Mouse (Mus musculus) lung, postnatal 36 days (tissue): ENCODE measurements at regions not wholly inside any gene's neighbourhood (a gene's known extent, or its start where the extent isn't known, plus 50 kb on each side); places are given as distances from the start of the nearest gene placed in this dataset.

ENCODE experiments used
- DNase-seq: peaks from one replicate; pipeline ENCODE4 v3.0.0; 2022; ENCODE audit warnings: mixed read lengths

GRCm38 (mm10) chr9:118326656-118327055 is 151.4 kb upstream of the Eomes start:
- no peak for DNase-seq

GRCm38 (mm10) chr9:118327904-118328303 is 150.1 kb upstream of the Eomes start:
- no peak for DNase-seq

DNA sequence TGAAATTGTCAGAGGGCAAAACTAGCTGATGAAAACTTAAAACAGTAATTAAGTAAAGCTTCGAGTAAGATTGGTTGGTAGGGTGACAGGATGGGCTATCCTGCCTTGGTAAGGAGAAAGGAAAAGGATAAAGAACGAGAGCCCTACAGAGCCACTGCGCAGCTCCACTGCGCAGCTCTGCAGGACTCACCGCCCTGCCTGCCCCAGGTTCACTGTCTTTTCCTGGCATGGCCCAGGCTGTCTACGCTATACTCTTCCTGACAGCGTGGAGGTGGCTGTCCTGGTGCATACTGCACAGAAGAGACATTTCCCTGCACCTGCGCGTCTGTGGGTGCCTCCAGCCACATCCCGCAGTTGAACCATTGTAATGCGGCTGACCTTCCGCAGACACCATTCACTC is 136.6 kb upstream of the Eomes start:
- no peak for DNase-seq

- DNase-seq, result no peak
Measured at GRCm38 (mm10) chr9:118354911-118355310, 123.1 kb upstream of the Eomes start.

GRCm38 (mm10) chr9:118357406-118357805 is 120.6 kb upstream of the Eomes start:
- DNase-seq, result no peak

- DNase-seq, result no peak
Measured at GRCm38 (mm10) chr9:118363929-118364328, 114.1 kb upstream of the Eomes start.

DNA sequence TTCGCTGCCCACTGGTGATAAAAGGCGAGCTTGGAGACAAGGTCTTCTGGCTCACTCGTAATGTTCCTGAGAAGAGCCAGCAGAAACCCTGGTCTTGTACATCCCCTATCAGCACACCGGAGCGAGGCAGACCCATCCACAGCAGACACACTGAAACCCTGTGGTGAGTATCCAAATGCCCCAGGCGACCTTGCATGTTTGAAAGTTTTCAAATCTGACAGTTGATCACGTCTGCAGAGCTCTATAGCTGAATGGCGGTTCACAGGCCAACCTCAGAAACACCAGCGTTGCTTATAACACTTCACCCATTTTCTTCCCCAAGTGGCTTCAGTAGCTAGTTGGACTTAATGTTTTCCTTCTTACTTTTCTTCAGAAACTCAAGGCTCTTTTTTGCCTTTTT is 112.6 kb upstream of the Eomes start:
- no peak for DNase-seq

GRCm38 (mm10) chr9:118367314-118367713 is 110.7 kb upstream of the Eomes start:
- no peak for DNase-seq

GRCm38 (mm10) chr9:118370581-118370980 is 107.4 kb upstream of the Eomes start:
- no peak for DNase-seq

DNA sequence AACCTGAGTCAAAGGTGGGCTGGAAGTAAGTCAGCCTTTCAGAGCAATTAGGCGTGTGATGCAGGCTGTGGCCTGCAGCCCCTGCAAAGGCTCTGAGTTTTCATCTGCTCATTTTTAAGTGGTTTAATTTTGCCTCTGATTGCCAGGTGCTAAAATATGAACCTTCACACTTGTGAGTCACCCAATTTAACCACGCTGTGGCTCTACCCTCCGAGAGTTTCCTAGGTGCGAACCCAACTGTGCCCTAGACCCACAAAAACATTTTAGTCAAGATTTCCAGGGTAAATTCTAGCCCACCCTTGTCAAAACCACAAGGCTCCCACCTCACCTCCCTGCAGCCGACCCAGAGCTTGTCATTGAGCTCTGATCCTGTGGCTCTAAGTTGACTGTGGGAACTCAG is 103.3 kb upstream of the Eomes start:
- DNase-seq, result no peak

DNA sequence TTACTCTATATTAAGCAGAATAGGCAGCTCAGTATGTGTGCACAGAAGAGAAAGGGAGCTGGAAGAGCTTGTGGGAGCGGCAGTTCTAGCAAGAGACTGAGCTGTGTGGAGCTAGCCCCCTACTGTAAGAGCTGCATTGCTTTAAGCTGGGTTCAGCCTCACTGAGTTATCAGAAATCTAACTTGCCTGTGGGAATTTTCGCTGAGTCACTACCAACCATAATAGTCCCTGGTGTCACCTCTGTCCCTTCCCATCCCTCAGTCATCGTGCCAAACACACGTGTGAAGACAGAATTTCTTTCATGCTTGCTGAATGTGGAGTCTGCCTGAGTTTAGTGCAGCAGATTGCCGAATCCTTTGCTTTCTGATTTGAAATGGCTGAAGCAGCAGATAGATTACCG is 99.0 kb upstream of the Eomes start:
- no peak for DNase-seq

DNA sequence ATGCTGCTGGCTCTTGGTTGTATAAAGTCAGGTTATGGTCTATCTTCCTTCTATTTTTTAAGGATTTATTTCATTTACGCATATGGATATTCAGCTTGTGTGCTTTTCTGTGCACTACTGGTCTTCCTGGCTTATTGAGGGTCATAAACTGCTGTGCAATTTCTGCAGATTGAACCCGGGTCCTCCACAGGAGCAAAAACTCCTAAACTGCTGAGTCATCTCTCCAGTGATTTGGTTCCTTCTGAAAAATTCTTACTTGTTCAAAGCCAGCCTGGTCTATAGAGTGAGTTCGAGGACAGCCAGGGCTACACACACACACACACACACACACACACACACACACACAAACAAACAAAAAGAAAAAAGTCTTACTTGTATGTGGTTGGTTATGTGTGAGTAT is 95.5 kb upstream of the Eomes start:
- DNase-seq, result no peak

DNA sequence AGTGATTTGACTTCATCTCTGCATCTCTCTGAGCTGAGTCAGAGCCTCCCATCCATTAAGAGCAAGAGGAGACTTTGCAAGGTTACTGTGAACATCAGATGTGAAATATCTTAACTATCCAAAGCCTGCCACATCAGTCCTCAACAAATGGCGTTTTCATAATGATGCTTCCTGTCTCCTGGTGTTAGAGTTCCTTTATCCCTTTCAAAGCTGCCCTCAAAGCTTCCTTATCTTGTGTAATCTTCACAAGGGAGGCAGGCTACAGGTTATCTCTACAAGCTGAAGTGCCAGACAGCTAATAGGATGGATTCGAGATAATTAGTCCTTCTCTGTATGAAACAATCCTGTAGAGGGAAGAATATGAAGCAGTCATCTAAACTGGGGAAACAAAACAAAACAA is 93.4 kb upstream of the Eomes start:
- DNase-seq, result no peak

- DNase-seq, result no peak
Measured at GRCm38 (mm10) chr9:118387631-118388030, 90.4 kb upstream of the Eomes start.

GRCm38 (mm10) chr9:118389481-118390334 is 88.3 kb upstream of the Eomes start:
- no peak for DNase-seq

DNA sequence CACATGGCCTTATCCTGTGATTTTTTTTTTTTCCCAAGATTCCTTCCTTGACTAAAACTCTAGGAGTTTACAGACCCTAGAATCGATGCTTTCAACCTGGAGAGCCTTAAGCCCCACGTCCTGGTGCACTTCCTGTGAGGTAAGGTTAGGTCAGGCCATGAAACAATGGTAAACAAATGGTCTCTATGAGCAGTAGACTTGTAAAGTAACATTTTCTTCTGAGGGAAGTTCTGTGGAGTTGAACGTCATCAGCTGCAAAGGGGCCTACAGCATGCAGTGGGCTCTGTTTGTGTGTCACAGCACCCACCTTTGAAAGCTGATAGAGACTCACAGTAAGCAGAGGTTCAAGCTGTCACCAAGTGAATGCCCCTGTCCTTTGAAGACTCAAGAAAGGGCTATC is 87.3 kb upstream of the Eomes start:
- DNase-seq, result no peak

GRCm38 (mm10) chr9:118391715-118392114 is 86.3 kb upstream of the Eomes start:
- no peak for DNase-seq

- no peak for DNase-seq
Measured at GRCm38 (mm10) chr9:118392796-118393195, 85.2 kb upstream of the Eomes start.

GRCm38 (mm10) chr9:118393567-118393966 is 84.4 kb upstream of the Eomes start:
- DNase-seq, result no peak

DNA sequence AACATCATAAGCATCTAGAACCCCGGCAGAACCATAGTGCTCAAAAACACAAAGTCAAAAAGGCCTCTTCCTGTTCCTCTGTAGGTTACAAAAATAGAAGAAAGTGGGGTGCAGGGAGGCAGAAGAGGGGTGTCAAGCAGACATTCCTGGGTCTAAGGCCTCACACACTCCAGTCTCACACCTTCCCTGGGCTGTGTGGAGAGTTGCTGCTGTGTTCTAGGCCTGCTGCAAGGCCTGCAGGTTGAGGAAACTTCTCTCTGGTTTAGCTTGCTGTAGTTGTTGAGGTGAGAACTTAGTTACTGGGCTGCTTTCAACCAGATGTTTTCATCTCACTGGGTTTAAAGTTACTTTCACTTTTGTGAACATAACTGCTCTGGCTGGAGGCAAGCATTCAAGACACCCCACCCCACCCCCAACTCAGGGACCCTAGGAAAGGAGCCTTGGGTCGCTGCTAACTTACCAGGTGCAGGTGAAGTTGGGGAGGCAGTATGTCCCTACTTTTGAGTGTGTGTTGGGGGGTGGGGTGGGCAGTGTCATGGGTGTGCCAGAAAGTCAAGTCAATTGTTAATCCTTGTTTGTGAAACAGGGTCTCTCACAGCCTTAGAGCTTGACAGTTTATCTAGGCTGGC is 81.5 kb upstream of the Eomes start:
- DNase-seq, result no peak

- DNase-seq, result no peak
Measured at GRCm38 (mm10) chr9:118400520-118400919, 77.5 kb upstream of the Eomes start.

DNA sequence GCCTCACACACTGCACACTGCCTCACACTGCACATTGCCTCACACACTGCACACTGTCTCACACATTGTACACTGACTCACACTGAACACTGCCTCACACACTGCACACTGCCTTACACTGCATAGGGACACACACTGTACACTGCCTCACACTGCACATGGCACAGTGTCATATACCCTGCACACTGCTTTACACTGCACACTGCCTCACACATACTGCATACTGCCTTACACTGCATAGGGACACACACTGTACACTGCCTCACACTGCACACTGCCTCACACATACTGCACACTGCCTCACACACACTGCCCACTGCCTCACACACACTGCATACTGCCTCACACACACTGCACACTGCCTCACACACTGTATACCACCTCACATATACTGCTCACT is 76.8 kb upstream of the Eomes start:
- DNase-seq, result no peak

DNA sequence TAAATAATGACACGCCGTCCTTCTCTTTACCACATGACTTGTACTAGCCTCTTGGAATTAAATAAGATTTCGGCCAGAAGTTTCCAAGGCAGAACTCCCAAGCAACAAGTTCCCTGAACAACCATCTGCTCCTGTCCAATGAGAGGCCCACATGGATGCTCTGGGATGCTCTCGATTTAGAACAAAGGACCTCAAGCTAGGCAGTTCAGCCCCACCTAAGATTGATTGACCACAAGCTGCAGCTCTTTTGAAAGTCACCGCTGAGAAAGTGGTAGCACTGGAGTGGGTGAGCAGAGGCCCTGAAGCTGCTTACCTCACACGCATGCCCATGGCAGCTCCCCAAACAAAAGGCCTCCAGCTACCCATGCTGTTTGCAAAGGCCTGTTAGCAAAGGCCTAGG is 73.1 kb upstream of the Eomes start:
- DNase-seq, result no peak

- no peak for DNase-seq
Measured at GRCm38 (mm10) chr9:118405926-118406518, 72.0 kb upstream of the Eomes start.
